Mouse (Mus musculus) urinary bladder, postnatal 4 days (tissue): ENCODE measurements around the gene Fam57b.
A peak's percentile ranks its signal among the peaks of the same experiment; 100 is the strongest.
"Not testable (repeated sequence)": the region's sequence is repeated elsewhere in the genome, so short reads cannot be mapped to it uniquely, and the experiment has no call there.

ENCODE experiments used
- DNase-seq, 2 experiments: peaks; one replicate each; pipeline ENCODE4 v3.0.0; 2021 to 2022; ENCODE audit warnings: low spot score in 2 of 2

Gene Fam57b

DNA sequence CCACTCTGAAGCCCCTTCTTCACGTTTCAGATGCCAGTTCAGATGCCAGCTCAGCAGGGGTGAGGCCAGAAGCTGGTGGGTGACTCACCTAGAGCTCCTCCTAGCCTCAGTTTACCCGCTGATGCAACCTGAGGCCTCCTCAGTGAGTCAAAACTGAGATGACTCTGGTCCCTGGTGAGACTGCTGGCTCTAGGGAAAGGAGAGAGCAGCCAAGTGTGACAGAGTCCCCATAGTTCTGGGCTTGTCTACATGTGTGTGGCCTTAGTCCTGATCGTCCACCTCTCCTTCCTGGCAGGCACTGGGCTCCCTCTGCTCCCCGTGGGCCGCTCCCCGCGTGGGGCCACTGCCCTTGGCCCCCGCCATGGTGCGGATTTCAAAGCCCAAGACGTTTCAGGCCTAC lies 20.0 kb upstream of the Fam57b start:
- DNase-seq: no peak

DNA sequence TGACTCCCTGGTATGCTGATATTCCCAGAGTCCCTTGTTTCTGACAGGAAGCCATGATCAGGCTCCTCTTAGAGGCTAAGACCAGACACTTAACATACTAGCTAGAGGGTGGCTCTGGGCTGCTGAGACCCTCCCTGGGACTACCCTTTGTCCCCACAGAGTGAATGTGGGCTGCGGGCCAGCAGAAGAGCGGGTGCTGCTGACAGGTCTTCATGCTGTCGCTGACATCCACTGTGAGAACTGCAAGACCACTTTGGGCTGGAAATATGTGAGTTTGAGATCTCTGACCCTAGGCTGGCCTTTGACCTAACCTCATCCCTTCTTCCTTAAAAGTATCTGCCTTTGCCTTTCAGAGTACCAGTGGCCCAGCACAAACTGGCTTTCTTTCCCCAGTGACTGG lies 19.3 kb upstream of the Fam57b start:
- no peak for DNase-seq

DNA sequence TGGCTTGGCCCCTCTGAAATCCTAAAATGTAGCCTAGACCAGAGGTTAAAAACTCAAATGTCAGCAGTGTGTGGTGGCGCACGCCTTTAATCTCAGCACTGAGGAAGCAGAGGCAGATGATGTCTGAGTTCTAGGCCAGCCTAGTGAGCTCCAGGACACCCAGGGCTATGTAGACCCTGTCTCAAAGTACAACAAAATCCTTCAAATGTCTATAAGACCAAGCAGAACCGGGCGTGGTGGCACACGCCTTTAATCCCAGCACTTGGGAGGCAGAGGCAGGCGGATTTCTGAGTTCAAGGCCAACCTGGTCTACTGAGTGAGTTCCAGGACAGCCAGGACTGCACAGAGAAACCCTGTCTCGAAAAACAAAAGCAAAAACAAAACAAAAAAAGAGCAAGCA lies 18.4 kb upstream of the Fam57b start:
- not testable (repeated sequence) for DNase-seq

DNA sequence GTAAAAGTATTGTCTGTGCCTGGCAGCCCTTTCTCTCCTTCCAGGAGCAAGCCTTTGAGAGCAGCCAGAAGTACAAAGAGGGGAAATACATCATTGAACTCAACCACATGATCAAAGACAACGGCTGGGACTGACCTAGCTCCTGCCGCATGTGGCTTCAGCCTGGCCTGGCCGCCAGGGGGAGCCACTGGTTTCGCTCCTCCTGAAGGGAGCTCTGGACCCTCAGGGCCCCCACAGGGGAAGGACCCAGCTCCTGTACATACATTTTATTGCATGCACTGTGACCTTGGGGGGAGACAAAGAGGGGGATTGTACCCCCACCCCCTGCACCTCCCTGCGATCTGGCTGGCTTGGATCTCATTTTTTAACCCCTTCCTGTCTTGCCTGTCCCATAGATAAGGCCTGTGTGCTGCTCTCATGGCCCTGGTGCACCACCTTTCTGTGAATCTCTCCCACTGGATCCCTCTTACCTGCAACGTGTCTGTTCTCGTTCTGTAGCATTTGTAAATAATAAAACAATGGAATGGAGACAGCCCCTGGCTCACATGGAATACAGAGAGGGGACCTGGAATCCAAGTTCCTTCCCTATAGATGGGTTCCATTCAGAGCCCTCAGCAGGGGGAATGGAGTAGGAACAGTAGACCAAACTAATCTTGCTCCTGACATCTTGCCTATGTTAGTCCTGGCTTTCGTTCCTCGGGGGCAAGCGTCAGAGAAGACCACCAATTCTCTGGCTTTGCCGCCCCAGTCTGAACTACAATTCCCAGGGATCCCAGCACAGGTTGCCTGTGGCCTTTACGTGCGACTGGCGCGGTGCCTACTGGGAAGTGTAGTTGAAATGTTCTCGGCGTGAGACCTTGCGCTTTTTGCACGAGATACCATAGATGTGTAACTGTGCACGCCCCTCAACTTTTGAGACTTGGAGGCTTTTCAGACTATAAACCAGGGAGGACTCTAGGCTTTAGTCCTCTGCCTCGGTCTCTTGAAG lies 17.2 kb upstream of the Fam57b start:
- peak; percentile 79 to 90 for DNase-seq

DNA sequence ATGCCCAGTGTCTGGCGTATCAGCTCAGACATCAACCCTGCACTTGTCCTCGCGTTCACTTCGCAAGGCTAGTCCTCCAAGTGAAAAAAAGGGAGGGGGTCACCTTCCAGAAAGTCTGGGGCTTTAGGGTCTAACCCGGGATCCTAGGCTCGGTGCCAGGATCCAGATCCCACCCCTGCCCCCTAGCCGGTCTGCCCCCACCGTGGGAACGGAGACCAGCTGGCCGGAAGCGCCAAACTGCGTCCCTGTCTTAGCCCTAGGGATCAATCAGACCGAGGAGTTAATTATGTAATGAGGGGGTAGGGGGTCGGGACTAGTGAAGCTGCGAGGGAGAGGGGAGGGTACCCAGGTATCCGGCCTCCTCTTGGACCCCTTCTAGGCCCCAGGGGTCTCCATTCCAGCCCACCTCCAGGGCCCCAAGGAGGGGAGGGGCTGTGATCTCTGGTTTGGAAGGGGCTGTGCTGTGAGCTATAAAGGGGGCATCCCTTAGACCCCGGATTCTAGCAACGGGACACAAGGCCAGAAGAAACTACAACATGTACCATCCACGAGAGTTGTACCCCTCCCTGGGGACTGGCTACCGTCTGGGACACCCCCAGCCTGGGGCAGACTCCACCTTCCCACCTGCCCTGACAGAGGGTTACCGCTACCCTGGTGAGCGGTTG lies 16.4 kb upstream of the Fam57b start, which contains the start of gene Tbx6:
Gene Tbx6, plus strand, starts transcription at position 513 of the 665 bp plus-strand sequence.
- DNase-seq: no peak

GRCm38 (mm10) chr7:126781661-126782370 lies 15.7 kb upstream of the Fam57b start:
- DNase-seq: no peak

DNA sequence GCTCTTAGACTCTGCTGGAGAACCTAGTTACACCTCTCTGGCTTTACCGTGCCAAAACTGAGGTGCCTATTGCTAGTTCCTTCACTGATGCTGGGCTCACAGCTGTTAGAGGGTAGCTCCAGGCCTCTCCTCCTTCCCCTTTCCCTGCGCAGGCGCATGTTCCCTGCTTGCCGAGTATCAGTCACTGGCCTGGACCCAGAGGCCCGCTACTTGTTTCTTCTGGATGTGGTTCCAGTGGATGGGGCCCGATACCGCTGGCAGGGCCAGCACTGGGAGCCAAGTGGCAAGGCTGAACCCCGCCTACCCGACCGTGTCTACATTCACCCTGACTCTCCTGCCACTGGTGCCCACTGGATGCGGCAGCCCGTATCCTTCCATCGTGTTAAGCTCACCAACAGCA lies 14.8 kb upstream of the Fam57b start:
- DNase-seq: no peak

DNA sequence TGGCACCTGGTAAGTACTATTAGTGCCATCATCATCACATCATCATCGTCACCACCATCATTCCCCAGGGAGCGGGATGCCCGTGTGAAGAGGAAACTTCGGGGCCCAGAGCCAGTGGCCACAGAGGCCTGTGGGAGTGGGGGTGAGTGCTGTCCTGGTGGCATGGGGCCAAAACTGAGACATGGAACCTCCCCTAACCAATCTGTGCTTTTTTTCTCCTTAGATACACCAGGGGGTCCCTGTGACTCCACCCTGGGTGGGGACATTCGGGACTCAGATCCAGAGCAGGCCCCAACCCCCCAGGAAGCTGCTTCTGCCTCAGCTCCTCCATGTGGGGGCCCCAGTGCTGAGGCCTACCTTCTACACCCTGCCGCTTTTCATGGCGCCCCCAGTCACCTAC lies 13.0 kb upstream of the Fam57b start:
- no peak for DNase-seq

DNA sequence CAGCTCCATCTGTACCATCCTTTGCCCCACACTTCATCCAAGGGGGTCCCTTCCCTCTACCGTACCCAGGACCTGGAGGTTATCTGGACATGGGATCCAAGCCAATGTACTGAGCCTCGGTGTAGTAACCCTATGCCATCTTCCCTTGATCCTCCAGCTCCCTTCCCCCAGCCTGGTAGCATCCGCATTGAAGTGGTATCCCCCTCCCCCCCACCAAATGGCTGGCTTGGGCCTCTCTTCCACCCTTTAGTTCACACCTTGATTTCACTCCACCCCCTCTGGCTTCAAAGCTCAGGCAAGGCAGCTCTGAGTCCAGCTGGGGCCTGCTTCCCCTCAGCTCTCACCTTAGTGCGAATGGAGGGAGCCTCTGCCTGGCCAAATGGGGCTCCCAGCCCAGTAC lies 12.4 kb upstream of the Fam57b start:
- no peak for DNase-seq

GRCm38 (mm10) chr7:126786142-126786541 lies 11.3 kb upstream of the Fam57b start:
- no peak for DNase-seq

GRCm38 (mm10) chr7:126789141-126789540 lies 8.3 kb upstream of the Fam57b start:
- no peak for DNase-seq

- DNase-seq: peak; percentile 95 to 98
These were observed 5.4 kb upstream of the Fam57b start, which contains the start of gene Ppp4c for GRCm38 (mm10) chr7:126791851-126792720. Gene Ppp4c (minus strand): TSS chr7:126792496.

- DNase-seq: no peak
These were observed 4.6 kb upstream of the Fam57b start for GRCm38 (mm10) chr7:126792721-126793443.

DNA sequence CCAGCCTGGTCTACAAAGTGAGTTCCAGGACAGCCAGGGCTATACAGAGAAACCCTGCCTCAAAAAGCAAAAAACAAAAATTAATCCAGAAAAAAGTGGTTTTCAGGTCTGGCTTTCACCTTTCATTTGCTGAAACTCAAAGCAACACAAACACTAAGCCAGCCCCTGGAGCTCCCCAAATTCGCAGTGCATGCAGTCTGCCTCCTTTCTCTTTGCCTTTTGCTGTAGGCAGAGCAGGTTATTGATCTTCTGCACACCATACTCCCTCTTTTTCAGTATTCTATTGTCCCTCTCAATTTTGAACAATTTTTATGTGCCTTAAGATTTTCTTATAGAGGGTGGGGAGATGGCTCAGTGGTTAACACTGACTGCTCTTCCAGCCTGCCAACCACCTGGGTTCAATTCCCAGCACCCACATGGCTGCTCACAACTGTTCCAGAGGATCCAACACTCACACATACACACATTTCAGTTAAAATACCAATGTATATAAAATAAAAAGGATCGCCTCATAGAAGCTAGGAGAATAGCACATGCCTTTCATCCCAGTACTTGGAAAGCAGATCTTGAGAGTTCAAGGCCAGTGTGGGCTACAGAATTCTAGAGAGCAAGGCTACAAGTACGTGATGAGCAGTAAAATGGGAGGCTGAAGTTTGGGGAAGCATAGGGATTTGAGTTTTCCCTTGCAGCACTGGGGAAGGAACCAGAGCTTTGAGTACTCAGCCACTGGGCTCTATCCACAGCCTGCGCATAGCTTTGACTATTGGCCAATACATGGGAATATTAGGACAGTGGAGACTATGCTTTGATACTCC lies 3.8 kb upstream of the Fam57b start:
- DNase-seq: no peak

DNA sequence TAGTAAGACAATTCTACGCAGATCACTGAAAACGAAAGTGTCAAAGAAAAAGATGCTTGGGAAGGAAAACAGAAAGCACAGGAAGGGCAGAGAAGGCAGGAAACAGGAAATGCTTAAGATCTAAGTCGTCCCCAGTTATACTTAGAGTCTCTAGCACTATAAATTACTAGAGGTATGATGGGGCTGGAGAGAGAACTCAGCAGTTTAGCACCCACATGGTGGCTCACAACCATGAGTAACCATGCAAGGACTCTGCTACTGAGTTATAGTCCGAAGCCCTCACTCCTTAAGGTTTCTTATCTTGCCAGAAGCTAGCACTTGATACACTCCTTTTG lies 3.2 kb upstream of the Fam57b start:
- no peak for DNase-seq

GRCm38 (mm10) chr7:126795387-126796317 lies 1.8 kb upstream of the Fam57b start:
- DNase-seq: no peak

DNA sequence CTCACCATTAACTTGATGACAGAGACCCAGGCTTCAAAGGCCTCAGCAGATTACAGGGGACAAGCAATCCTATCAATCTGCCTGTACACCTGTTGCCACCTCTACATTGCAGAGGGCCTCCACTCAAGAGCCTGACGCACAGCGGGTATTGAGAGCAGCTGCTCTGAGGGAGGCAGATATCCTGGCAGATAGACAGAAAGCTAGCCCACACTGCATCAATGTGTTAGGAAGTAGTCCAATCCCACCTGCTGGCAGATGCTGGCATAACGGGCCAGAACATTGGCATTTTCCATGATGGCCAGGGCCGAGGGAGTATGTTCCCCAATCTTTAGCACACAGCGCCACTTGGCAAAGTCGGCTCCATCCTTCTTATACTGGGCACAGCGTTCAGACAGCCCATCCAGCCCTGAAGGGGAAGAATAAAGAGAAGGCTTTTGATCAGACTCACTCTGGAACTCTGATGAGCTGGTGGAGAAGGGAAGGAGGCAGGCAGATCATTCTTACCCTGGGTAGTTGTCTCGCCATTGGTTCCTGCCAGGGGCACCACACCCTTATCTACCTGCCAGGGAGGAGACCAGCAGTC lies 1.0 kb upstream of the Fam57b start:
- no peak for DNase-seq
